Mouse (Mus musculus) forelimb bud, embryonic 11.5 days (tissue): ENCODE measurements around the gene Gm26566.
"Not testable (repeated sequence)": the region's sequence is repeated elsewhere in the genome, so short reads cannot be mapped to it uniquely, and the experiment has no call there.

ENCODE experiments used
- DNase-seq: peaks from one replicate; pipeline ENCODE4 v3.0.0-alpha.2; 2012; ENCODE audit warnings: low read depth, low spot score

Gene Gm26566

GRCm38 (mm10) chr4:88738480-88738879 lies 16.9 kb downstream of the Gm26566 start:
- DNase-seq, result peak; percentile 77

GRCm38 (mm10) chr4:88739036-88739435 lies 17.4 kb downstream of the Gm26566 start:
- no peak for DNase-seq

DNA sequence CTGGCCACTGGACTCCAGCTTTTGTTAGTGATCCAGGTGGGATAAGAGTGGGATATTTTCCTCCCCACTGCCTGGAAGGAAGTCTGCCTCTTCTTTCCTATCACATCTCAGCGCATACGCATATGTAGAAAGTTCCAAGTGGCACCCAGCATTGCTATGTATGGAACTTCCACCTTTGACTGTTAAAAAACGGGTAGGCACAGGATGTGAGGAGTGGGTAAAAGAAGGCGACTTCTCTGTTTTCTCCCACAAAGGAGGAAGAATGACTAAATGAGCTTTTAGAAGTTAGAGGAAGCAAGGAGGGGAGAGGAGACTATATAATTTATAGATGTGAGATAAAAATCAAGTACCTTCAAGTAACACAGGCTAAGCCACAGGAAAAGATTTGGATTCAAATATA lies 19.8 kb downstream of the Gm26566 start:
- DNase-seq, result no peak

DNA sequence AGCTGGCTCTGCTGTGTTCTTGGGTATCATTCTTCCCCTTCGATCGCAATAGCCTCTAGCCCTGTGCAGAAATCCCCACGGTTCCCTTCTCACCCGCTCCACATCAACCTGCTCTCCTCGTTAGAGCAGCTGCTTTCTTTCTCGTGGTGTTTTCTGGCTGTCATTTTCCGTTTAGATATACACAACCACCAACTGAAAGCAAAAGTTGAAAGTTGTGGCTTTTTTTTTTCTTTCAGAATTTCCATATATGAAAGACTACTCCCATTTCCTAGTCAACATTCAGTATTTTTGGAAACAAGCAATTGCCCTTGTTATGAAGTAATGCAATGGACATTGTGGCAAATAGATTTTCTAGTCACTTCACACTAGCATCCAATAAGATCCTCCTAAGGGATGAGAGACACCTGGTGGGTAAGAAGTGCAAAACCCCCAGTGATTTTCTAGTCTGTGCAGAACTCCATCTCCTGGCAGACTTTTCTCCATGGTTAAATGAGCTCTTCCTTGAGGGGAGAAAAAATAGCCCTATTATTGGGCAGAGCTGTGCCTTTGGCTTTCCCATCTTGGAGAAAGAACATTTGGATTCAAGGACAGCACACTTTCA lies 21.3 kb downstream of the Gm26566 start:
- DNase-seq, result no peak

DNA sequence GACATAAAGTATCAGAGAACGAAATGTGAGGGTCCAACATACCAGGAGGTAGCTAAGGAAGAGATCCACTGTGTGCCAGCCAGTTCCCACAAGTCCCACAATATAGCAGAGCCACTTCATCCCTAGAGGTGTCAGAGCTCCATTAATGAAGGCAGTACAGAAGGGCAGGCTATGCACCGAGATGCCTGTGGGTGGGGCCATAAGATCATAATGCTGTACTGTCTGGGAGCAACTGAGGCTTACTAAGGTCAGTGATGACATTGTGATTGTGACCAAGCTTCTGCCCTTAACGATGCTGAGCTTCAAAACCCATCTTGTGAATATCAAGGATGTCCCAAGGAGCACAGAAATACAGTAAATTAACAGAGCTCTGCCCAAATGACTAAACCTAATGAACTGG lies 22.6 kb downstream of the Gm26566 start:
- DNase-seq, result no peak

GRCm38 (mm10) chr4:88749926-88750325 lies 28.3 kb downstream of the Gm26566 start:
- DNase-seq, result no peak

- DNase-seq, result not testable (repeated sequence)
Measured at GRCm38 (mm10) chr4:88754818-88755340, 33.3 kb downstream of the Gm26566 start, which contains the start of gene Gm13271. Gene Gm13271 (plus strand): TSS chr4:88754868.

DNA sequence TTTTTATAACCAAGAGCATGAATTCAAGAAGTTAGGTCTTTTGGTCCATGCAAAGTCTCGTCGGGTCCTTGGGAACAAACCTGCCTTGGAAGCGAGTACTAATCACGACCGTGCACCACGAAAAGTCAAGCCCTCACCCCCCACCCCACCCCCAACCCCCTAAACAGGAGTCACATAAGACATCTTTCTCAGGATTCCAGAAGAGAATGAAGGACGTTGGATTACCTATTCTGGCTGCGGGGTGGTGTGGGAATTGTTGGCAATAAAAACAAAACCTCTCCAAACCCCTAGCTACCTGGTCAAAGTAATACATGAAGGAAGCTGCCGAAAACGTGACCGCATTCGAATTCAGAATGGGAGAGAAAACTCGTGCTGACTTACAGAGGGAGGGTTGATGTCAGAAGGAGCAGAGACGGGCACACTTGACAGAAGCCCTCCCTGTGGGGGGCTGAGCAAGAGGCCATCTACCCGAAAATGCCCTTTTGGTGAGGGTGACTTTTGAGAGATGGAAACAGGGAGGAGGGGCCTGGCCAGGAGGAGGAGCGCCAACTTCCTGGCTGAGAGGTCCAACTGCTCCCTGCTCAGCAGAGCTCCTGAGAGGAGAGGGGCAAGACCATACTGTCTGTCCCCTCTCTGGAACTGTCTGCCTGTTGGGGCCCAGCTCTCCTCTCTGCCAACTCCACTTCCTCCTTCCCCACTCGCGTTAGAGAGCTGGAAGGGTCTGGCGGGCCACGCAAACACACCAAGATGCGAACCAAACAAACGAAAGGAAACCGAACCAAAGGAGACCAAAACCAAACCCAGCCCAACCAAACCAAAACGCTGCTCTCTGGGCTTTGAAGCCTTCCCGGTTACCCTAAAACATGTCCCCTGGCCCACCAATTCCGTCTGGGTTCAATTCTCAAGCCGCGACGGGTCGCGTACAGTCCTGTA lies 35.2 kb downstream of the Gm26566 start:
- DNase-seq, result not testable (repeated sequence)

DNA sequence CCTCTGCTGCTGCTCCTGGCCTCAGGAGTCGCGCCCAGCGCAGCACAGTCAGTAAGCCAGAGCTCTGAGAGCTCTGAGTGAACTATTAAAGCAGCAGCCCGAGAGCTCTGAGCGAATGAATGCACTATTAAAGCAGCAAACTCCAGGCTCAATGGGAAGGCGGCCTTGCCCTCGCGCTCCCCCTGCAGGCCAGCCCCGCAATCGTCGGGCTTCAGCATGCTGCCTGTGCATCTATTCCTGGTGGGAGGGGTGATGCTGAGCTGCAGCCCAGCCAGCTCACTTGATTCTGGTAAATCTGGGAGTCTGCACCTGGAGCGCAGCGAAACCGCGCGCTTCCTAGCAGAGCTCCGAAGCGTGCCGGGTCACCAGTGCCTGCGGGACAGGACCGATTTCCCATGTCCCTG lies 36.0 kb downstream of the Gm26566 start:
- DNase-seq, result not testable (repeated sequence)

DNA sequence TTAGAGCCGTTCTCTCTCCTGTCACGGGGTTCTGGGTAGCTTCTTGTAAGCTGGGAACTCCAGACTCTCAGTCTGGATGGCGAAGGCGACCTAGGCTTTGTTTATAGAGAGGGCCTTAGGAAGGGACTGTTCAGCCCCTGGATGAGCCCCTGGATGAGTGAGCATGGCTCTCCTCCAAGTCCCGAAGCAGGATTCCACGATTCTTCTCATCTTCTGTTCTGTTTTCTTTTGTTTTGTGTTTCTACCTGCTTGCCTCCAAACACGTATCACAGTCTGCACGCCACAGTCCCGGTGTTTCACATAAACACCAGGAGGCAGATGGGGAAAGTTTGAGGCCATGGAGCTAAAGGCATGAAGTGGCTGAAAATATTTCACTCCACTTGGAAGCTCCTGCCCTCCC lies 37.1 kb downstream of the Gm26566 start:
- not testable (repeated sequence) for DNase-seq

- not testable (repeated sequence) for DNase-seq
Measured at GRCm38 (mm10) chr4:88759610-88760268, 38.1 kb downstream of the Gm26566 start, which contains the start of gene Gm13283. Gene Gm13283 (plus strand): TSS chr4:88760119.

GRCm38 (mm10) chr4:88760431-88760830 lies 38.8 kb downstream of the Gm26566 start:
- DNase-seq, result not testable (repeated sequence)

GRCm38 (mm10) chr4:88761776-88762175 lies 40.2 kb downstream of the Gm26566 start:
- not testable (repeated sequence) for DNase-seq

GRCm38 (mm10) chr4:88762341-88762740 lies 40.7 kb downstream of the Gm26566 start:
- not testable (repeated sequence) for DNase-seq

DNA sequence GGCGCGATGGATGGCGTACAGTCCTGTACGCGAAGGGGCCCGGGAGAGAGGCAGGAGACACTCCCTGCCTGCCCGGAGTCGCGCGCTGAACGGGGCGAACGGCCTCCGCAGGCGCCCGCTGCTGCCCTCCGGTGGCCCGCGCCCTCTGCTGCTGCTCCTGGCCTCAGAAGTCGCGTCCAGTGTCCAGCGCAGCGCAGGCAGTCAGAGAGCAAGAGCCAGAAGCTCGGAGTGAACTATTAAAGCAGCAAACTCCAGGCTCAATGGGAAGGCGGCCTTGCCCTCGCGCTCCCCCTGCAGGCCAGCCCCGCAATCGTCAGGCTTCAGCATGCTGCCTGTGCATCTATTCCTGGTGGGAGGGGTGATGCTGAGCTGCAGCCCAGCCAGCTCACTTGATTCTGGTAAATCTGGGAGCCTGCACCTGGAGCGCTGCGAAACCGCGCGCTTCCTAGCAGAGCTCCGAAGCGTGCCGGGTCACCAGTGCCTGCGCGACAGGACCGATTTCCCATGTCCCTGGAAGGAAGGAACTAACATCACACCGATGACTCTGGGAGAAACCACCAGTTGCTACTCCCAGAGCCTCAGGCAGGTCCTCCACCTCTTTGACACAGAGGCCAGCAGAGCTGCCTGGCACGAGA lies 41.9 kb downstream of the Gm26566 start:
- peak; percentile 39 for DNase-seq
